Comparison of ENCODE assay signal across 9 mouse cellular contexts in genomic region chr13:24776146-24776844, GRCm38 (mm10). TPM values are rescaled to one million over a fixed set of nuclear protein-coding genes. Genes with fewer than 3 reads are reported as not detected.
DNase-seq lines count a peak whose midpoint lies in the region; ATAC-seq lines count a peak whose summit lies in the region.
"Had no signal": no experiment of that assay in that cellular context is flagged by ENCODE, and none has a peak within 500 bp of the region (broad histone marks: within the 10 kb centered on the region; RNA-seq: fewer than 3 reads in every experiment).

No protein-coding gene starts in this region.

- H3K4me3 ChIP-seq in neural tube, embryonic 15.5 days (replicated peaks), result no peak overlapping the region
- H3K4me3 ChIP-seq in limb, embryonic 10.5 days, result no peak overlapping the region

- no peak overlapping the region for H3K27ac ChIP-seq in neural tube, embryonic 15.5 days (replicated peaks)
- H3K27ac ChIP-seq in limb, embryonic 10.5 days, result no peak overlapping the region

- no peak for ATAC-seq in neural tube, embryonic 15.5 days (ENCODE audit: low FRiP score)
- peak; percentile 53 for ATAC-seq in inflammation-experienced regulatory T-cells, adult 6 months
- peak; percentile 84 for ATAC-seq in neutrophil, adult 5-6 weeks (ENCODE audit: extremely low read depth, insufficient number of reproducible peaks, low FRiP score, poor library complexity, severe bottlenecking)

- no peak overlapping the region for H3K4me2 ChIP-seq in neural tube, embryonic 15.5 days

- no peak overlapping the region for H3K9ac ChIP-seq in neural tube, embryonic 15.5 days (replicated peaks)

- H3K9me3 ChIP-seq in neural tube, embryonic 15.5 days (replicated peaks), result no peaks in the 10 kb centered on the region
- H3K9me3 ChIP-seq in limb, embryonic 10.5 days (replicated peaks), result no peaks in the 10 kb centered on the region

- 55% methylated on average over 7 of the region's 7 CpGs for WGBS in neural tube, embryonic 15.5 days
- WGBS in limb, embryonic 10.5 days, result 59% methylated on average over 6 of the region's 7 CpGs

- H3K36me3 ChIP-seq in neural tube, embryonic 15.5 days, result no peaks in the 10 kb centered on the region
- H3K36me3 ChIP-seq in limb, embryonic 10.5 days, result no peaks in the 10 kb centered on the region

- DNase-seq in neural tube, embryonic 10.5 days (ENCODE audit: extremely low spot score, low spot score), result peak; percentile 37
- DNase-seq in adrenal gland, postnatal 10 days, result peak; percentile 61
- peak; percentile 46 for DNase-seq in embryo, embryonic 11.5 days (ENCODE audit: low read depth, low spot score)
- peak; percentile 37 for DNase-seq in limb, embryonic 10.5 days (ENCODE audit: low spot score)
- DNase-seq in thymus, postnatal 4 days, result peak; percentile 66

- H3K27me3 ChIP-seq in neural tube, embryonic 15.5 days (replicated peaks), result no peaks in the 10 kb centered on the region
- no peaks in the 10 kb centered on the region for H3K27me3 ChIP-seq in limb, embryonic 10.5 days (ENCODE audit: low read depth, poor library complexity, severe bottlenecking)

- no peaks in the 10 kb centered on the region for H3K4me1 ChIP-seq in neural tube, embryonic 15.5 days
- no peaks in the 10 kb centered on the region for H3K4me1 ChIP-seq in limb, embryonic 10.5 days

RNA-seq across cellular contexts. Expression of gene Gmnn, which starts 14.6 kb away (rescaled TPM):
- polyA plus RNA-seq in neural tube, embryonic 15.5 days (2015; fragmentation: Nextera tagmentation; extraction: Ambion mirVana), result 16.5 and 39.5 TPM in 2 replicates
- total RNA-seq in adrenal gland, postnatal 10 days (2021), result 10 to 100 TPM; 19.9 to 31.3 TPM
- polyA plus RNA-seq in inflammation-experienced regulatory T-cells, adult 6 months (2017; shearing (Covaris generic)), result 100 to 1,000 TPM in 1 of 3 experiments, 10 to 100 TPM in 2; 25.5 to 101 (median 26.7) TPM
- polyA plus RNA-seq in limb, embryonic 10.5 days (2016; fragmentation: Nextera tagmentation; extraction: Ambion mirVana), result 170 and 188 TPM in 2 replicates
- total RNA-seq in neutrophil, adult 5-6 weeks (2017), result 10.3 and 12.3 TPM in 2 replicates

RNA-seq across cellular contexts. Expression of gene BC005537, which starts 25.2 kb away (rescaled TPM):
- 16.0 and 20.0 TPM in 2 replicates for polyA plus RNA-seq in neural tube, embryonic 15.5 days (2015; fragmentation: Nextera tagmentation; extraction: Ambion mirVana)
- 100 to 1,000 TPM; 149 to 152 TPM for total RNA-seq in adrenal gland, postnatal 10 days (2021)
- 10 to 100 TPM; 40.8 to 54.9 (median 47.8) TPM for polyA plus RNA-seq in inflammation-experienced regulatory T-cells, adult 6 months (2017; shearing (Covaris generic))
- polyA plus RNA-seq in limb, embryonic 10.5 days (2016; fragmentation: Nextera tagmentation; extraction: Ambion mirVana), result 10.0 and 12.5 TPM in 2 replicates
- 71.0 and 76.9 TPM in 2 replicates for total RNA-seq in neutrophil, adult 5-6 weeks (2017)

RNA-seq across cellular contexts. Expression of gene Armh2, which starts 35.3 kb away (rescaled TPM):
- polyA plus RNA-seq in neural tube, embryonic 15.5 days (2015; fragmentation: Nextera tagmentation; extraction: Ambion mirVana), result not detected in 2 replicates
- total RNA-seq in adrenal gland, postnatal 10 days (2021), result not detected
- under 1 TPM in 1 of 3 experiments, not detected in 2; 0.70 TPM for polyA plus RNA-seq in inflammation-experienced regulatory T-cells, adult 6 months (2017; shearing (Covaris generic))
- not detected in 2 replicates for polyA plus RNA-seq in limb, embryonic 10.5 days (2016; fragmentation: Nextera tagmentation; extraction: Ambion mirVana)
- total RNA-seq in neutrophil, adult 5-6 weeks (2017), result 2.0 and 2.2 TPM in 2 replicates
- total RNA-seq: gastrocnemius, postnatal 36 days had no signal

RNA-seq across cellular contexts. Expression of gene Acot13, which starts 55.0 kb away (rescaled TPM):
- 56.1 and 63.4 TPM in 2 replicates for polyA plus RNA-seq in neural tube, embryonic 15.5 days (2015; fragmentation: Nextera tagmentation; extraction: Ambion mirVana)
- 100 to 1,000 TPM; 125 to 155 TPM for total RNA-seq in adrenal gland, postnatal 10 days (2021)
- polyA plus RNA-seq in inflammation-experienced regulatory T-cells, adult 6 months (2017; shearing (Covaris generic)), result 10 to 100 TPM; 55.2 to 89.6 (median 75.2) TPM
- 61.4 and 64.2 TPM in 2 replicates for polyA plus RNA-seq in limb, embryonic 10.5 days (2016; fragmentation: Nextera tagmentation; extraction: Ambion mirVana)
- 24.4 and 27.4 TPM in 2 replicates for total RNA-seq in neutrophil, adult 5-6 weeks (2017)

RNA-seq across cellular contexts. Expression of gene Tdp2, which starts 55.2 kb away (rescaled TPM):
- polyA plus RNA-seq in neural tube, embryonic 15.5 days (2015; fragmentation: Nextera tagmentation; extraction: Ambion mirVana), result 30.7 and 35.8 TPM in 2 replicates
- total RNA-seq in adrenal gland, postnatal 10 days (2021), result 10 to 100 TPM; 23.1 to 31.6 TPM
- 10 to 100 TPM; 18.5 to 22.5 (median 21.3) TPM for polyA plus RNA-seq in inflammation-experienced regulatory T-cells, adult 6 months (2017; shearing (Covaris generic))
- polyA plus RNA-seq in limb, embryonic 10.5 days (2016; fragmentation: Nextera tagmentation; extraction: Ambion mirVana), result 74.4 and 74.5 TPM in 2 replicates
- total RNA-seq in neutrophil, adult 5-6 weeks (2017), result 54.3 and 54.8 TPM in 2 replicates
